Mouse (Mus musculus): Measurements from ENCODE around the gene Myo7a. TPM values are rescaled to one million over a fixed set of nuclear protein-coding genes. Genes with fewer than 3 reads are reported as not detected.

Myo7a gene
- total and polyA plus RNA-seq, 3 experiments: 11.3 to 28.0 (median 12.9) TPM

GRCm38 (mm10) chr7:98084541-98085293, 34.6 kb downstream of the Myo7a start:
- Histone ChIP-seq H3K79me2 (replicated peaks; ENCODE audit: control insufficient read depth, extremely low read depth, insufficient read depth, poor library complexity, severe bottlenecking) (no peaks in the 10 kb centered on the region), H3K4me2 (ENCODE audit: insufficient read depth, low read depth, poor library complexity, severe bottlenecking) (no peak overlapping the region), H3K36me3 (replicated peaks in 1 of 2; ENCODE audit: control insufficient read depth in 1 of 2, insufficient read depth in 1 of 2, low read length in 1 of 2) (peaks cover 2 to 49% of the 10 kb centered on the region in 2 experiments), H3K27ac (ENCODE audit: insufficient read depth, low read depth) (no peak overlapping the region), H3K27me3 (replicated peaks) (no peaks in the 10 kb centered on the region), H3K9ac (ENCODE audit: insufficient read depth, low read depth) (no peak overlapping the region), H3K9me3 (replicated peaks; ENCODE audit: low read length) (no peaks in the 10 kb centered on the region), H3K4me3 (replicated peaks in 1 of 3; ENCODE audit: low read depth in 2 of 3, low read length in 2 of 3, poor library complexity in 1 of 3) (peak overlapping the region; percentile 3 to 54 (median 45)), H3K4me1 (ENCODE audit: control insufficient read depth in 1 of 2, insufficient read depth in 2 of 2) (peaks cover 15 to 43% of the 10 kb centered on the region in 2 experiments)
- DNase-seq (ENCODE audit: extremely low read depth): no peak
- no peak for TF ChIP-seq NRF1 (IDR thresholded peaks at IDR 0.05; ENCODE audit: low read depth, low read length)
- no peak for TF ChIP-seq ZMIZ1 (IDR thresholded peaks at IDR 0.05; ENCODE audit: low read depth, low read length)
- TF ChIP-seq ETS1 (conservative IDR thresholded peaks at IDR 0.05; ENCODE audit: low read depth, low read length): no peak
- TF ChIP-seq ZC3H11A (IDR thresholded peaks at IDR 0.05; ENCODE audit: low read depth, low read length): no peak
- in situ Hi-C loops (cut with MboI; ENCODE audit: low pct_ligation_motif_present, low pct_unique_long_range_greater_than_20kb, low sequenced_read_pairs): no loop called here
- dilution Hi-C loops (cut with MboI; ENCODE audit: extremely low pct_ligation_motif_present, extremely low pct_unique_long_range_greater_than_20kb, low sequenced_read_pairs): no loop called here

DNA sequence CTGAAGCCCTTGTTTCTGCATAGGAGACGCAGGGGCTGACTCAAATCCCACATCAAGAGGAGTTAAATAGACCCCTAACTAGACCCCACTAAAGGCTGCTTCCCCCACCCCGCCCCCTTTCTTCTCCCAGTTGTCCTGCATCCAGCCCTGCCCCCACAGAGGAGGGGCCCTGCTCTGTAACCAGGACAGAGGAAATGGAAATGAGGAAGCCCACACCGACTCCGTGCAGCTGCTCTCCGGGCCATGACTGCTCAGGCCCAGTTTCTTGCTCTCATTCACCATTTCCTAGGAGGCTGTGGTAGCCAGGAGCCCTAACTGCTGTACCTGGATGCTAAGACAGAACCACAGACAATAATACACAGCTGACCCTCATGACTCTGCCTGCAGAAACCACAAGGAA, 36.9 kb downstream of the Myo7a start:
- Histone ChIP-seq H3K9ac (ENCODE audit: insufficient read depth, low read depth) (no peak overlapping the region), H3K79me2 (replicated peaks; ENCODE audit: control insufficient read depth, extremely low read depth, insufficient read depth, poor library complexity, severe bottlenecking) (no peaks in the 10 kb centered on the region), H3K4me1 (ENCODE audit: control insufficient read depth in 1 of 2, insufficient read depth in 2 of 2) (peaks cover 15 to 40% of the 10 kb centered on the region in 2 experiments), H3K36me3 (replicated peaks in 1 of 2; ENCODE audit: control insufficient read depth in 1 of 2, insufficient read depth in 1 of 2, low read length in 1 of 2) (peaks cover 2 to 63% of the 10 kb centered on the region in 2 experiments), H3K4me2 (ENCODE audit: insufficient read depth, low read depth, poor library complexity, severe bottlenecking) (no peak overlapping the region), H3K27ac (ENCODE audit: insufficient read depth, low read depth) (no peak overlapping the region), H3K9me3 (replicated peaks; ENCODE audit: low read length) (no peaks in the 10 kb centered on the region), H3K4me3 (replicated peaks in 1 of 3; ENCODE audit: low read depth in 2 of 3, low read length in 2 of 3, poor library complexity in 1 of 3) (no peak overlapping the region), H3K27me3 (replicated peaks) (no peaks in the 10 kb centered on the region)
- in situ Hi-C loops (cut with MboI; ENCODE audit: low pct_ligation_motif_present, low pct_unique_long_range_greater_than_20kb, low sequenced_read_pairs): no loop called here
- dilution Hi-C loops (cut with MboI; ENCODE audit: extremely low pct_ligation_motif_present, extremely low pct_unique_long_range_greater_than_20kb, low sequenced_read_pairs): no loop called here
- TF ChIP-seq ETS1 (conservative IDR thresholded peaks at IDR 0.05; ENCODE audit: low read depth, low read length) (no peak), E2F4 (IDR thresholded peaks at IDR 0.05; ENCODE audit: insufficient replicate concordance, low read depth, low read length) (no peak), MAFK (IDR thresholded peaks at IDR 0.05; ENCODE audit: insufficient replicate concordance, low read length) (no peak), ZMIZ1 (IDR thresholded peaks at IDR 0.05; ENCODE audit: low read depth, low read length) (no peak), POLR2A (IDR thresholded peaks at IDR 0.05; ENCODE audit: low read depth, low read length) (no peak), ZC3H11A (IDR thresholded peaks at IDR 0.05; ENCODE audit: low read depth, low read length) (no peak), GABPA (IDR thresholded peaks at IDR 0.05; ENCODE audit: insufficient replicate concordance, low read depth, low read length) (no peak), SIN3A (IDR thresholded peaks at IDR 0.05; ENCODE audit: low read length) (no peak), MXI1 (IDR thresholded peaks at IDR 0.05; ENCODE audit: low read depth, low read length) (no peak), HCFC1 (IDR thresholded peaks at IDR 0.05; ENCODE audit: low read depth, low read length) (no peak)
- no peak for DNase-seq (ENCODE audit: extremely low read depth)

GRCm38 (mm10) chr7:98077453-98077852, 41.9 kb downstream of the Myo7a start:
- Histone ChIP-seq H3K79me2 (replicated peaks; ENCODE audit: control insufficient read depth, extremely low read depth, insufficient read depth, poor library complexity, severe bottlenecking) (no peaks in the 10 kb centered on the region), H3K9me3 (replicated peaks; ENCODE audit: low read length) (no peaks in the 10 kb centered on the region), H3K9ac (ENCODE audit: insufficient read depth, low read depth) (no peak overlapping the region), H3K27ac (ENCODE audit: insufficient read depth, low read depth) (no peak overlapping the region), H3K4me3 (replicated peaks in 1 of 3; ENCODE audit: low read depth in 2 of 3, low read length in 2 of 3, poor library complexity in 1 of 3) (no peak overlapping the region), H3K4me2 (ENCODE audit: insufficient read depth, low read depth, poor library complexity, severe bottlenecking) (no peak overlapping the region), H3K27me3 (replicated peaks) (no peaks in the 10 kb centered on the region), H3K4me1 (ENCODE audit: control insufficient read depth in 1 of 2, insufficient read depth in 2 of 2) (peaks cover 0 to 6% of the 10 kb centered on the region in 2 experiments; a peak in 2 of 4 replicates), H3K36me3 (replicated peaks in 1 of 2; ENCODE audit: control insufficient read depth in 1 of 2, insufficient read depth in 1 of 2, low read length in 1 of 2) (peaks cover 2 to 97% of the 10 kb centered on the region in 2 experiments)
- in situ Hi-C loops (cut with MboI; ENCODE audit: low pct_ligation_motif_present, low pct_unique_long_range_greater_than_20kb, low sequenced_read_pairs) (no loop called here), dilution Hi-C loops (cut with MboI; ENCODE audit: extremely low pct_ligation_motif_present, extremely low pct_unique_long_range_greater_than_20kb, low sequenced_read_pairs) (no loop called here)
- DNase-seq (ENCODE audit: extremely low read depth): no peak
- TF ChIP-seq CHD2 (IDR thresholded peaks at IDR 0.05; ENCODE audit: low read length) (no peak), MEF2A (IDR thresholded peaks at IDR 0.05; ENCODE audit: borderline replicate concordance, low read depth, low read length) (no peak), ZMIZ1 (IDR thresholded peaks at IDR 0.05; ENCODE audit: low read depth, low read length) (no peak), HCFC1 (IDR thresholded peaks at IDR 0.05; ENCODE audit: low read depth, low read length) (no peak), JUND (conservative IDR thresholded peaks at IDR 0.05; ENCODE audit: low read depth, low read length) (no peak), USF2 (conservative IDR thresholded peaks at IDR 0.05; ENCODE audit: low read depth, low read length) (no peak), EP300 (IDR thresholded peaks at IDR 0.05; ENCODE audit: low read length) (no peak), IRF4 (IDR thresholded peaks at IDR 0.05; ENCODE audit: low read depth, low read length) (no peak), NELFE (IDR thresholded peaks at IDR 0.05; ENCODE audit: low read depth, low read length) (no peak), MAZ (IDR thresholded peaks at IDR 0.05; ENCODE audit: low read depth, low read length) (no peak)

Measured in CH12.LX (cell line).